Mouse (Mus musculus): Measurements from ENCODE around the gene Bcor. TPM values are rescaled to one million over a fixed set of nuclear protein-coding genes. Genes with fewer than 3 reads are reported as not detected.
A peak's percentile ranks its signal among the peaks of the same experiment; 100 is the strongest.

Bcor gene
- polyA plus RNA-seq (2014; fragmentation: Nextera tagmentation; extraction: Ambion mirVana), result 14.5 and 14.8 TPM in 2 replicates

DNA sequence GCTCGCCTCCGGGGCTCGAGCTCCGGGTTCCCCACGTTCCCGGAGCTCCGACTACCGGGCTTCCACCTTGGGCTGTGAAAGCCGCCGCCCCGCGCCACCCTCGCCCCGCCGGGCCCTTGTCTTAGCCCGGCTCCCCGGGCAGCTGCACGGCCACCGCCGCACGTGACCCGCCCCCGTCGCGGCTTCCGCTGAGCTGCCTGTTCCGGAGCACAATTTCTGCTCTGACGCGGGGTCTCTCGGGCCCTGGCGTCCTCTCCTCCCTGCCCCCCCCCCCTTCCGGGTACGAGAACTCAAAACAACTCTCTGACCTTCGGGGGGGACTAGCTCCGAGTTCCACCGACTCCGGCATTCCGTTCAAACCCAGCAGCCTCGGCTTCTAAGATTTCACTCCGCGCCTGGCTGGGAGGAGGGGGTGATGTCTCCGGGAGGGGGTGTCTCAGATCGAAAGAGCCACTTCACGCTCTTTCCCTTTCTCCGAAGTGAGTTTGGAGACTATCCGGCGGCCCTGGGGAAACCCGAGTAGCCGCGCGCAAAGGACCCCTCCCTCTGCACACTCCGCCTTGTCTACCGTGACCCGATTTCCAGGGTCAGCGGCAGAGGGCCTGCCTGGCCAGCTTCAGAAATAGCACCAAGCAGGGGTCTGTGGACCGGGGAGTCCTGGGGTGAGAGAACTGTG is at the start of gene Bcor:
TSS of gene Bcor (minus strand) at position 375 of the 676 bp plus-strand sequence.
- peaks cover 58% of the 10 kb centered on the region for H3K27me3 ChIP-seq (replicated peaks; ENCODE audit: control insufficient read depth, insufficient read depth, low read length)
- H3K9me3 ChIP-seq (ENCODE audit: control insufficient read depth, low read length), result no peaks in the 10 kb centered on the region
- H3K36me3 ChIP-seq (ENCODE audit: control insufficient read depth, insufficient read depth, low read length), result no peaks in the 10 kb centered on the region
- peak within 1 kb of the TSS; percentile 79 for H3K27ac ChIP-seq (ENCODE audit: low read depth, low read length)
- peaks cover 11% of the 10 kb centered on the region for H3K4me1 ChIP-seq (replicated peaks; ENCODE audit: control insufficient read depth, insufficient read depth, low read length)
- DNase-seq (ENCODE audit: low spot score), result peak; percentile 61
- peak within 1 kb of the TSS; percentile 69 for H3K4me2 ChIP-seq
- peak within 1 kb of the TSS; percentile 63 for H3K9ac ChIP-seq (ENCODE audit: low read depth, low read length)
- ATAC-seq (replicated peaks; ENCODE audit: low FRiP score), result 0 out of 2 replicates have a peak, but pooled peaks have one; percentile 26
- 7% methylated on average over 35 of the region's 56 CpGs for WGBS
- peak within 1 kb of the TSS; percentile 54 for H3K4me3 ChIP-seq (ENCODE audit: low read depth, low read length)

- DNase-seq (ENCODE audit: low spot score) (no peak), ATAC-seq (replicated peaks; ENCODE audit: low FRiP score) (no peak)
- H3K9ac ChIP-seq (ENCODE audit: low read depth, low read length), result no peak overlapping the region
- no peaks in the 10 kb centered on the region for H3K9me3 ChIP-seq (ENCODE audit: control insufficient read depth, low read length)
- no peaks in the 10 kb centered on the region for H3K4me1 ChIP-seq (replicated peaks; ENCODE audit: control insufficient read depth, insufficient read depth, low read length)
- no peaks in the 10 kb centered on the region for H3K36me3 ChIP-seq (ENCODE audit: control insufficient read depth, insufficient read depth, low read length)
- no peak overlapping the region for H3K4me3 ChIP-seq (ENCODE audit: low read depth, low read length)
- 0 out of 2 replicates have a peak, but pooled peaks cover 2% of the 10 kb centered on the region for H3K27me3 ChIP-seq (replicated peaks; ENCODE audit: control insufficient read depth, insufficient read depth, low read length)
- H3K4me2 ChIP-seq, result no peak overlapping the region
- H3K27ac ChIP-seq (ENCODE audit: low read depth, low read length), result no peak overlapping the region
- WGBS, result 85% methylated on average over 3 of the region's 3 CpGs
These were observed 42.8 kb upstream of the Bcor start for GRCm38 (mm10) chrX:12202951-12203350.

GRCm38 (mm10) chrX:12201111-12201510 is 41.0 kb upstream of the Bcor start:
- H3K4me1 ChIP-seq (replicated peaks; ENCODE audit: control insufficient read depth, insufficient read depth, low read length), result no peaks in the 10 kb centered on the region
- no peaks in the 10 kb centered on the region for H3K36me3 ChIP-seq (ENCODE audit: control insufficient read depth, insufficient read depth, low read length)
- no peak overlapping the region for H3K27ac ChIP-seq (ENCODE audit: low read depth, low read length)
- ATAC-seq (replicated peaks; ENCODE audit: low FRiP score) (no peak), DNase-seq (ENCODE audit: low spot score) (no peak)
- WGBS, result 85% methylated on average over 3 of the region's 3 CpGs
- H3K4me3 ChIP-seq (ENCODE audit: low read depth, low read length), result no peak overlapping the region
- H3K9ac ChIP-seq (ENCODE audit: low read depth, low read length), result no peak overlapping the region
- 0 out of 2 replicates have a peak, but pooled peaks cover 2% of the 10 kb centered on the region for H3K27me3 ChIP-seq (replicated peaks; ENCODE audit: control insufficient read depth, insufficient read depth, low read length)
- no peak overlapping the region for H3K4me2 ChIP-seq
- H3K9me3 ChIP-seq (ENCODE audit: control insufficient read depth, low read length), result no peaks in the 10 kb centered on the region

GRCm38 (mm10) chrX:12195234-12195919 is 35.2 kb upstream of the Bcor start:
- no peaks in the 10 kb centered on the region for H3K9me3 ChIP-seq (ENCODE audit: control insufficient read depth, low read length)
- DNase-seq (ENCODE audit: low spot score) (no peak), ATAC-seq (replicated peaks; ENCODE audit: low FRiP score) (no peak)
- H3K4me2 ChIP-seq, result no peak overlapping the region
- WGBS, result 62% methylated on average over 11 of the region's 11 CpGs
- no peak overlapping the region for H3K4me3 ChIP-seq (ENCODE audit: low read depth, low read length)
- H3K36me3 ChIP-seq (ENCODE audit: control insufficient read depth, insufficient read depth, low read length), result no peaks in the 10 kb centered on the region
- H3K27me3 ChIP-seq (replicated peaks; ENCODE audit: control insufficient read depth, insufficient read depth, low read length), result 0 out of 2 replicates have a peak, but pooled peaks cover 2% of the 10 kb centered on the region
- H3K4me1 ChIP-seq (replicated peaks; ENCODE audit: control insufficient read depth, insufficient read depth, low read length), result no peaks in the 10 kb centered on the region
- H3K9ac ChIP-seq (ENCODE audit: low read depth, low read length), result no peak overlapping the region
- no peak overlapping the region for H3K27ac ChIP-seq (ENCODE audit: low read depth, low read length)

DNA sequence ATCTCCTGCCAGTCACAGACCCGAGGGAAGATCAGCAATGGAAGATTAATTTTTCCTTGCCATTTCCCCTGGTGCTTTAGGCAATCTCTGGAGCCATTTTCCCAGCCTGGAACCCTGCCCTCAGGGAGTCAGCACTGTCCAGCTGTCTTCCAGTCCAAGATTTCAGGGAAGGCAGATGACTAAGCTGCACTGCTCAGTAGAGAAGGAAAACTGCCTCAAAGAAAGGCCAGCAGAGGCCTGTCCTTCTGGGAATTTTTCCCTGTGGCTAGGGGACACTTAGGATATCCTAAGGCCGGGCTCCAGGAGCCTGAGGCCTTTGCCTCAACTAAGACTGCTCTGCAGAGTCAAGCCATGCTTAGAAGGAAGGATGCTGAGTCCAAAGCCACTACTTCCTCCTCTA is 32.2 kb upstream of the Bcor start:
- 66% methylated on average over 2 of the region's 2 CpGs for WGBS
- no peak for DNase-seq (ENCODE audit: low spot score)
- H3K4me2 ChIP-seq, result no peak overlapping the region
- no peak overlapping the region for H3K4me3 ChIP-seq (ENCODE audit: low read depth, low read length)
- no peaks in the 10 kb centered on the region for H3K9me3 ChIP-seq (ENCODE audit: control insufficient read depth, low read length)
- no peaks in the 10 kb centered on the region for H3K36me3 ChIP-seq (ENCODE audit: control insufficient read depth, insufficient read depth, low read length)
- ATAC-seq (replicated peaks; ENCODE audit: low FRiP score), result no peak
- H3K4me1 ChIP-seq (replicated peaks; ENCODE audit: control insufficient read depth, insufficient read depth, low read length), result no peaks in the 10 kb centered on the region
- no peak overlapping the region for H3K27ac ChIP-seq (ENCODE audit: low read depth, low read length)
- no peaks in the 10 kb centered on the region; the same call in 1 of the 2 replicates for H3K27me3 ChIP-seq (replicated peaks; ENCODE audit: control insufficient read depth, insufficient read depth, low read length)
- H3K9ac ChIP-seq (ENCODE audit: low read depth, low read length), result no peak overlapping the region

- ATAC-seq (replicated peaks; ENCODE audit: low FRiP score), result no peak
- H3K27me3 ChIP-seq (replicated peaks; ENCODE audit: control insufficient read depth, insufficient read depth, low read length), result no peaks in the 10 kb centered on the region; the same call in 1 of the 2 replicates
- no peaks in the 10 kb centered on the region for H3K36me3 ChIP-seq (ENCODE audit: control insufficient read depth, insufficient read depth, low read length)
- no peaks in the 10 kb centered on the region for H3K9me3 ChIP-seq (ENCODE audit: control insufficient read depth, low read length)
- H3K9ac ChIP-seq (ENCODE audit: low read depth, low read length), result no peak overlapping the region
- no peak for DNase-seq (ENCODE audit: low spot score)
- no peak overlapping the region for H3K4me3 ChIP-seq (ENCODE audit: low read depth, low read length)
- H3K4me2 ChIP-seq, result no peak overlapping the region
- H3K4me1 ChIP-seq (replicated peaks; ENCODE audit: control insufficient read depth, insufficient read depth, low read length), result no peaks in the 10 kb centered on the region
- 61% methylated on average over 4 of the region's 4 CpGs for whole genome bisulfite sequencing
- no peak overlapping the region for H3K27ac ChIP-seq (ENCODE audit: low read depth, low read length)
These were observed 29.4 kb upstream of the Bcor start for GRCm38 (mm10) chrX:12189511-12189910.

DNA sequence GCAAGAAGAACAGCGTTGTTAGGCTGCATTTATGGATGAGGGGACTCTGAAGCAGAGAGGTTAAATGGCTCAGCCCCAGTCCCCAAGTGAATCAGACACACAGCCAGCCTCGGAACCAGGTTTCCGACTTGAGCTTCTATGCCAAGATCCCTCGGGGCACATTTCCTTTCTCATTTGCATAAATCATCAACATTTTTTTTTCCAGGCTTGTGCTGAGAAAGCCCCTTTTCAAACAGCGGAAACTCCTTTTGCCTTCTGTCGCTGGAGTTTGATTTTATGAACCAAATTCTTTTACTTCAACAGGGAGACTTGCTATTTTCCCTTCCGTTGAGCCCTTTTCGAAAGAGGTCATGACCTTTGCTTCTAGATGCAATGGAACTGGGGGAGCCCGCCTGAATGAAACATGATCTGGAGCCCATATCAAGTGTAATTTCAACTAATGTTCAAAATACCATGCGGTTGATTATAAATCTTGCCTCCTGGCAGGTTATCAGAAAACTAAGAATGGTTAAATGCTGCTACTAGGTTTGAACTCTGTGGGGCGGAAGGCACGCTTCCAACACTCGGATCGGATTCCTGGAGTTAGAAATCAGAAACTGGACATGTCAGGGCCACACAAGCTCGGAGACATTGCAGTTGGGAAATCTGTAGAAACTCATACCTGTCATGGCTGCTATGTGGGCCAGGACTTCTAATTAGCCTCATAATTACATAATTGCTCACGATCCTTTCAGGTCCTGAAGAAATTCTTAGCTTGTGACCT is 15.2 kb upstream of the Bcor start:
- ATAC-seq (replicated peaks; ENCODE audit: low FRiP score) (no peak), DNase-seq (ENCODE audit: low spot score) (no peak)
- no peak overlapping the region for H3K27ac ChIP-seq (ENCODE audit: low read depth, low read length)
- H3K4me3 ChIP-seq (ENCODE audit: low read depth, low read length), result no peak overlapping the region
- 0 out of 2 replicates have a peak, but pooled peaks cover 4% of the 10 kb centered on the region for H3K27me3 ChIP-seq (replicated peaks; ENCODE audit: control insufficient read depth, insufficient read depth, low read length)
- no peaks in the 10 kb centered on the region for H3K36me3 ChIP-seq (ENCODE audit: control insufficient read depth, insufficient read depth, low read length)
- H3K4me1 ChIP-seq (replicated peaks; ENCODE audit: control insufficient read depth, insufficient read depth, low read length), result no peaks in the 10 kb centered on the region
- no peak overlapping the region for H3K9ac ChIP-seq (ENCODE audit: low read depth, low read length)
- H3K9me3 ChIP-seq (ENCODE audit: control insufficient read depth, low read length), result no peaks in the 10 kb centered on the region
- H3K4me2 ChIP-seq, result no peak overlapping the region
- 69% methylated on average over 16 of the region's 16 CpGs for WGBS

GRCm38 (mm10) chrX:12170128-12170527 is 10.0 kb upstream of the Bcor start:
- Histone ChIP-seq H3K4me2 (no peak overlapping the region), H3K9ac (ENCODE audit: low read depth, low read length) (no peak overlapping the region), H3K4me1 (replicated peaks; ENCODE audit: control insufficient read depth, insufficient read depth, low read length) (no peaks in the 10 kb centered on the region), H3K27ac (ENCODE audit: low read depth, low read length) (no peak overlapping the region), H3K4me3 (ENCODE audit: low read depth, low read length) (no peak overlapping the region), H3K27me3 (replicated peaks; ENCODE audit: control insufficient read depth, insufficient read depth, low read length) (peaks cover 4% of the 10 kb centered on the region; the same call in 1 of the 2 replicates), H3K36me3 (ENCODE audit: control insufficient read depth, insufficient read depth, low read length) (no peaks in the 10 kb centered on the region), H3K9me3 (ENCODE audit: control insufficient read depth, low read length) (no peaks in the 10 kb centered on the region)
- ATAC-seq (replicated peaks; ENCODE audit: low FRiP score), result no peak
- no peak for DNase-seq (ENCODE audit: low spot score)
- WGBS, result 21% methylated on average over 3 of the region's 3 CpGs

Data from liver, embryonic 11.5 days (tissue).